In the genomic region with DNA sequence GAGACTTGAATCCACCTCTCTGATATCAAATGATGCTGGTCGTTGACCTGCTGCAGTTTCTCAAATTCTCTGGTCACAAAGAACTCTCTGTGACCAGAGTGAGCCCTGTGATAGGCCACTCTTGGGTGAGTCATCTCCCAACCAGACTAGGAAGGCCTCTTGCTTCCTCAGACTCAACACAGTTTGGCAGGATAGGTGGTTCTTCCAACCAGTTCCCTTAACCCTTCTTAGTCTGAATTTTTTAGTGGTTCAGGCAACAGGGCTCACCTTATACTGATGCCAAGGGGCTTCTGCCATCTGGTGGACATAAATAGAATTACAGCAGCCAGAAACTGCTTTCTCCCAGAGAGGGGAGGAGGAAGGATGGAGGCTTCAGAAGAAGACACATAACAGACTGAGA, we compare ENCODE assay signal across 1 mouse cellular context.
TF ChIP-seq lines count a peak whose summit lies in the region.

No protein-coding gene starts in this region.

TF ChIP-seq in ES-E14, 5 proteins besides CTCF, POLR2A, EP300 and RAD21:
- peak; percentile 49; the same call in 1 of the 2 replicates for TF ChIP-seq ZC3H11A (IDR thresholded peaks at IDR 0.05; ENCODE audit: borderline replicate concordance, low read depth, low read length)
- 0 out of 2 replicates have a peak, but pooled peaks have one; percentile 21 for TF ChIP-seq ZNF384 (IDR thresholded peaks at IDR 0.05; ENCODE audit: low read depth, low read length)
- TF ChIP-seq CHD2 (IDR thresholded peaks at IDR 0.05; ENCODE audit: low read depth, low read length): no peak
- TF ChIP-seq HCFC1 (IDR thresholded peaks at IDR 0.05; ENCODE audit: borderline replicate concordance, insufficient read depth, low read length): no peak
